Mouse (Mus musculus) heart, embryonic 11.5 days (tissue): ENCODE results near the gene Pon2. TPM values are rescaled to one million over a fixed set of nuclear protein-coding genes. Genes with fewer than 3 reads are reported as not detected.
"Not testable (repeated sequence)": the region's sequence is repeated elsewhere in the genome, so short reads cannot be mapped to it uniquely, and the experiment has no call there.

Experiments
- ATAC-seq: fragments of 200-750 bp; cut with Nextera tagmentation; replicated peaks from 2 replicates; pipeline ENCODE4 v1.8.0; 2017; ENCODE audit warnings: moderate library complexity; ENCODE audit not compliant: insufficient number of reproducible peaks, low FRiP score, low TSS enrichment
- H3K27ac ChIP-seq: fragments of 300-500 bp; sonication (generic); 2 replicates; pipeline ENCODE4 v1.5.1; 2014; ENCODE audit warnings: mild to moderate bottlenecking, low read depth, low read length
- H3K27me3 ChIP-seq: fragments of 300-500 bp; sonication (generic); 2 replicates; pipeline ENCODE4 v1.6.1; 2014; ENCODE audit warnings: mild to moderate bottlenecking, low read length, mixed read lengths; ENCODE audit not compliant: control insufficient read depth, insufficient read depth
- H3K36me3 ChIP-seq: fragments of 300-500 bp; sonication (generic); 2 replicates; pipeline ENCODE4 v1.6.1; 2014; ENCODE audit warnings: mild to moderate bottlenecking, low read length, moderate library complexity, mixed read lengths; ENCODE audit not compliant: control insufficient read depth, insufficient read depth
- H3K4me1 ChIP-seq: fragments of 300-500 bp; sonication (generic); 2 replicates; pipeline ENCODE4 v1.6.1; 2014; ENCODE audit warnings: low read length; ENCODE audit not compliant: control insufficient read depth, insufficient read depth
- H3K4me2 ChIP-seq: fragments of 300-500 bp; sonication (generic); 2 replicates; pipeline ENCODE4 v1.6.1; 2014; ENCODE audit warnings: mild to moderate bottlenecking, moderate library complexity
- H3K4me3 ChIP-seq: fragments of 300-500 bp; sonication (generic); 2 replicates; pipeline ENCODE4 v1.5.1; 2014; ENCODE audit warnings: low read depth, low read length
- H3K9ac ChIP-seq: fragments of 300-500 bp; sonication (generic); 2 replicates; pipeline ENCODE4 v1.6.1; 2014; ENCODE audit warnings: mild to moderate bottlenecking, low read depth, low read length, moderate library complexity
- H3K9me3 ChIP-seq: fragments of 300-500 bp; sonication (generic); replicated peaks from 2 replicates; pipeline ENCODE4 v1.6.1; 2016; ENCODE audit warnings: low read length; ENCODE audit not compliant: control insufficient read depth
- WGBS: fragments of 180-500 bp; shearing (Covaris S2); extraction: QIAGEN DNeasy Blood & Tissue Kit; methylation state at CpG from one replicate; pipeline ENCODE4 v1.1.7; 2014; ENCODE audit not compliant: insufficient replicate concordance; 5-methylcytosine and 5-hydroxymethylcytosine counted together
- polyA plus RNA-seq: library from polyadenylated mRNA; unstranded; fragments of >200 nt; fragmentation: Nextera tagmentation; extraction: Ambion mirVana; gene quantifications from 2 replicates; pipeline ENCODE4 v1.2.1, GENCODE M21; 2014

The Pon2 gene
- polyA plus RNA-seq: 34.6 and 38.7 TPM in 2 replicates

GRCm38 (mm10) chr6:5298092-5298554 lies at the start of gene Pon2:
Gene Pon2, minus strand, starts transcription at chr6:5298455.
- no peaks in the 10 kb centered on the region for H3K9me3 ChIP-seq
- H3K4me1 ChIP-seq: no peaks in the 10 kb centered on the region
- peak; percentile 96 for ATAC-seq
- peak within 1 kb of the TSS; percentile 64 for H3K4me3 ChIP-seq
- no peaks in the 10 kb centered on the region for H3K36me3 ChIP-seq
- H3K9ac ChIP-seq: peak within 1 kb of the TSS; percentile 89
- H3K27me3 ChIP-seq: no peaks in the 10 kb centered on the region
- H3K27ac ChIP-seq: peak within 1 kb of the TSS; percentile 84
- WGBS: under 1% methylated on average over 45 of the region's 47 CpGs
- peak within 1 kb of the TSS; percentile 76 for H3K4me2 ChIP-seq

DNA sequence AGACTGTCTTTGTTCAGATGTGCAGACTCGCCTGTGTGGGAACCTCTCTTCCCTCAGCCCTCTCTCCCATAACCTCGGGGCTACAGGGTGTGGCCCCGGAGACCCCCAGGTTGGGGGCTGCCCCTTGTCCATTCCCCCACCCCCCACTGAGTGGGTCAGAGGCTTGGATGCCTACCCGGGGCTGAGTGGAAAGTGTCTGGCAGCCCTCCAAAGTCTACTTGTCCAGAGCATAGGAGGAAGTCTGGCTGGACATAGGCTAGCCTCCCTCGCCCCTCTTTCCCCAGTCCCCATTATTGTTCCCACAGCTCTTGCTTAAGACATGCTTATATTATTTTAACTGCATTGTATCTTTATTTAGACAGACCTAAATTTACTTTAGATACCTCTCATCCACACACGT lies 46.0 kb upstream of the Pon2 start:
- WGBS: 57% methylated on average over 6 of the region's 6 CpGs
- no peak overlapping the region for H3K4me3 ChIP-seq
- no peaks in the 10 kb centered on the region for H3K4me1 ChIP-seq
- H3K9ac ChIP-seq: no peak overlapping the region
- H3K27me3 ChIP-seq: no peaks in the 10 kb centered on the region
- H3K9me3 ChIP-seq: no peaks in the 10 kb centered on the region
- no peak overlapping the region for H3K27ac ChIP-seq
- peak; percentile 63 for ATAC-seq
- no peak overlapping the region for H3K4me2 ChIP-seq
- H3K36me3 ChIP-seq: no peaks in the 10 kb centered on the region

DNA sequence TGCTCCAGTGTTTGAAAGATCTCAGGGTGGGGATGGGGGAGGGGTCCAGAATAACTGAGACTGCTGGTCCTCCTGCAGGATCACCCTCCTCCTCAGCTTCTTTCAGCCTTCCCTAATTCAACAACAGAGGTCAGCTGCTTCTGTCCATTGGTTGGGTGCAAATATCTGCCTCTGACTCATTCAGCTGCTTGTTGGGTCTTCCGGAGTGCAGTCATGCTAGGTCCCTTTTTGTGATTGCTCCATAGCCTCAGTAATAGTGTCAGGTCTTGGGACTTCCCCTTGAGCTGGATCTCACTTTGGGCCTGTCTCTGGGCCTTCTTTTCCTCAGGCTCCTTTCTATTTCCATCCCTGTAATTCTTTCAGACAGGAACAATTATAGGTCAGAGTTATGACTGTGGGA lies 41.0 kb upstream of the Pon2 start:
- not testable (repeated sequence) for ATAC-seq

GRCm38 (mm10) chr6:5338781-5339180 lies 40.5 kb upstream of the Pon2 start:
- not testable (repeated sequence) for H3K36me3 ChIP-seq, H3K27me3 ChIP-seq, H3K4me2 ChIP-seq, H3K27ac ChIP-seq, H3K9ac ChIP-seq, H3K4me3 ChIP-seq, H3K9me3 ChIP-seq, ATAC-seq, H3K4me1 ChIP-seq
- 86% methylated on average over 4 of the region's 4 CpGs for WGBS

More for the DNA sequence above, 41.0 kb upstream of the Pon2 start:
- WGBS: 87% methylated on average over 1 of the region's 1 CpGs
- H3K9ac ChIP-seq, H3K4me1 ChIP-seq, H3K4me2 ChIP-seq, H3K9me3 ChIP-seq, H3K36me3 ChIP-seq, H3K4me3 ChIP-seq, H3K27ac ChIP-seq, H3K27me3 ChIP-seq: not testable (repeated sequence)

- not testable (repeated sequence) for H3K4me3 ChIP-seq, ATAC-seq, H3K4me1 ChIP-seq, H3K9me3 ChIP-seq, H3K27me3 ChIP-seq, H3K9ac ChIP-seq, H3K27ac ChIP-seq, H3K36me3 ChIP-seq, H3K4me2 ChIP-seq
These were observed 37.8 kb upstream of the Pon2 start for GRCm38 (mm10) chr6:5336016-5336415.

- H3K9ac ChIP-seq: no peak overlapping the region
- 55% methylated on average over 5 of the region's 5 CpGs for WGBS
- no peaks in the 10 kb centered on the region for H3K36me3 ChIP-seq
- no peaks in the 10 kb centered on the region for H3K4me1 ChIP-seq
- no peak overlapping the region for H3K27ac ChIP-seq
- peak overlapping the region; percentile 45 for H3K4me2 ChIP-seq
- H3K4me3 ChIP-seq: no peak overlapping the region
- no peaks in the 10 kb centered on the region for H3K27me3 ChIP-seq
- no peaks in the 10 kb centered on the region for H3K9me3 ChIP-seq
- ATAC-seq: no peak
These were observed 35.8 kb upstream of the Pon2 start for GRCm38 (mm10) chr6:5334021-5334420.

GRCm38 (mm10) chr6:5332560-5333150 lies 34.4 kb upstream of the Pon2 start:
- Histone ChIP-seq H3K27ac (no peak overlapping the region), H3K4me1 (no peaks in the 10 kb centered on the region), H3K27me3 (no peaks in the 10 kb centered on the region), H3K9me3 (no peaks in the 10 kb centered on the region), H3K9ac (no peak overlapping the region), H3K4me3 (no peak overlapping the region), H3K36me3 (no peaks in the 10 kb centered on the region), H3K4me2 (no peak overlapping the region)
- WGBS: 64% methylated on average over 3 of the region's 3 CpGs
- no peak for ATAC-seq

GRCm38 (mm10) chr6:5325122-5325521 lies 26.9 kb upstream of the Pon2 start:
- WGBS: 70% methylated on average over 2 of the region's 2 CpGs
- no peaks in the 10 kb centered on the region for H3K4me1 ChIP-seq
- no peaks in the 10 kb centered on the region; the same call in 1 of the 2 replicates for H3K9me3 ChIP-seq
- no peak overlapping the region for H3K4me3 ChIP-seq
- H3K27ac ChIP-seq: no peak overlapping the region
- no peak for ATAC-seq
- no peaks in the 10 kb centered on the region for H3K36me3 ChIP-seq
- no peak overlapping the region for H3K9ac ChIP-seq
- H3K27me3 ChIP-seq: no peaks in the 10 kb centered on the region
- H3K4me2 ChIP-seq: no peak overlapping the region

DNA sequence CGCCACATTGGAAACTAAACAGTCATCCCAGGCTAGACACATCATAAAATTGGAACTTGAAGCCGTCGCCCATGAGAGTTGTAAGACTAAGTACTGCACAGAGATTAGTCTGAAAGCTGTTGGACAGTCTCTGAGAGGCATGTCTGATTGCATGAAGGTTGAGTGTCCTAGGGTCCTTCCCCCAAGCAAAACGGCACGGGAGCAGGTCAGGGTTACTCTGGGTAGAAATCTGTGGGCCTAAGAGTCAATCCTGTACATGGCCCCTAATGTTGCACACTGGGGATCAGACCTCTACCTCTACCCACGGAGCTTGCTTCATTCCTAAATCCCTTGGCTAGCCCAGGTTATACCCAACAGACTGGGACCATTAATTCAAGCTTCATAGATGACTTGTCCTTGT lies 25.8 kb upstream of the Pon2 start:
- H3K27ac ChIP-seq, H3K4me3 ChIP-seq, H3K9ac ChIP-seq, H3K4me1 ChIP-seq, ATAC-seq, H3K27me3 ChIP-seq, H3K36me3 ChIP-seq, H3K4me2 ChIP-seq, H3K9me3 ChIP-seq: not testable (repeated sequence)
- 86% methylated on average over 6 of the region's 6 CpGs for WGBS
